ENCODE assay signal across 9 mouse cellular contexts in genomic region chr13:111936081-111936857, GRCm38 (mm10).
DNase-seq lines count a peak whose midpoint lies in the region; ATAC-seq and TF ChIP-seq lines count a peak whose summit lies in the region.
"Had no signal": no experiment of that assay in that cellular context is flagged by ENCODE, and none has a peak within 500 bp of the region (broad histone marks: within the 10 kb centered on the region; RNA-seq: fewer than 3 reads in every experiment).

No protein-coding gene starts in this region.

- peak overlapping the region; percentile 15; the same call in 1 of the 2 replicates for H3K4me3 ChIP-seq in E14TG2a.4 (replicated peaks; ENCODE audit: low read length)
- no peak overlapping the region for H3K4me3 ChIP-seq in embryonic facial prominence, embryonic 10.5 days
- H3K4me3 ChIP-seq in macrophage (ENCODE audit: inconsistent target): peak overlapping the region; percentile 7; the same call in 1 of the 2 replicates
- H3K4me3 ChIP-seq in stomach, embryonic 15.5 days (replicated peaks): no peak overlapping the region
- H3K4me3 ChIP-seq: myocyte had no signal

- no peaks in the 10 kb centered on the region for H3K27me3 ChIP-seq in E14TG2a.4 (ENCODE audit: insufficient read depth, low read length)
- H3K27me3 ChIP-seq in embryonic facial prominence, embryonic 10.5 days (replicated peaks; ENCODE audit: low read depth, poor library complexity, severe bottlenecking): no peaks in the 10 kb centered on the region
- H3K27me3 ChIP-seq in stomach, embryonic 15.5 days (replicated peaks): no peaks in the 10 kb centered on the region

- no peak for TF ChIP-seq CTCF in E14TG2a.4 (conservative IDR thresholded peaks at IDR 0.05; ENCODE audit: low read length)

- H3K79me2 ChIP-seq in macrophage (ENCODE audit: inconsistent target): peaks cover 33% of the 10 kb centered on the region; the same call in 1 of the 2 replicates

- no peak overlapping the region for H3K9ac ChIP-seq in stomach, embryonic 15.5 days

- H3K27ac ChIP-seq in embryonic facial prominence, embryonic 10.5 days (replicated peaks): peak overlapping the region; percentile 30; the same call in 1 of the 2 replicates
- H3K27ac ChIP-seq in macrophage: peak overlapping the region; percentile 98
- peak overlapping the region; percentile 28; the same call in 1 of the 2 replicates for H3K27ac ChIP-seq in stomach, embryonic 15.5 days

- DNase-seq in A20 (ENCODE audit: low read depth, low spot score): peak; percentile 93
- no peak for DNase-seq in embryonic facial prominence, embryonic 10.5 days (ENCODE audit: low spot score)
- peak; percentile 53 for DNase-seq in heart, postnatal 4 days
- peak; percentile 75 for DNase-seq in kidney, postnatal 36 days
- DNase-seq in cerebellum, adult 11 months: no peak

- no peaks in the 10 kb centered on the region for H3K9me3 ChIP-seq in E14TG2a.4 (ENCODE audit: low read length)
- H3K9me3 ChIP-seq in embryonic facial prominence, embryonic 10.5 days: no peaks in the 10 kb centered on the region
- H3K9me3 ChIP-seq in stomach, embryonic 15.5 days: no peaks in the 10 kb centered on the region

- H3K4me2 ChIP-seq in stomach, embryonic 15.5 days: no peak overlapping the region

- 69% methylated on average over 9 of the region's 9 CpGs for WGBS in embryonic facial prominence, embryonic 10.5 days
- WGBS in macrophage (ENCODE audit: missing documents): 5% methylated on average over 9 of the region's 9 CpGs
- 61% methylated on average over 9 of the region's 9 CpGs for WGBS in stomach, embryonic 15.5 days

- ATAC-seq in stomach, embryonic 15.5 days (ENCODE audit: insufficient read depth, low FRiP score, low read depth): no peak; the same call in 1 of the 2 replicates

- H3K4me1 ChIP-seq in E14TG2a.4 (replicated peaks; ENCODE audit: low read depth, low read length): peaks cover 62% of the 10 kb centered on the region
- peaks cover 20% of the 10 kb centered on the region for H3K4me1 ChIP-seq in embryonic facial prominence, embryonic 10.5 days
- peaks cover 10% of the 10 kb centered on the region for H3K4me1 ChIP-seq in stomach, embryonic 15.5 days

- no peaks in the 10 kb centered on the region for H3K36me3 ChIP-seq in E14TG2a.4 (ENCODE audit: insufficient read depth, low read length)
- no peaks in the 10 kb centered on the region for H3K36me3 ChIP-seq in embryonic facial prominence, embryonic 10.5 days (replicated peaks)
- no peaks in the 10 kb centered on the region for H3K36me3 ChIP-seq in macrophage (ENCODE audit: inconsistent target)
- no peaks in the 10 kb centered on the region for H3K36me3 ChIP-seq in stomach, embryonic 15.5 days

Comparison
In these comparisons a context has a peak if more than half of its experiments do, and no peak if none do; other contexts are left out.
1. DNase-seq: peak in A20 (single experiment), heart, postnatal 4 days (single experiment) and kidney, postnatal 36 days (2 of 2); none in embryonic facial prominence, embryonic 10.5 days (single experiment) and cerebellum, adult 11 months (single experiment).
2. H3K4me3 ChIP-seq: peak in E14TG2a.4 (single experiment) and macrophage (single experiment); none in embryonic facial prominence, embryonic 10.5 days (single experiment) and stomach, embryonic 15.5 days (single experiment).
3. H3K27ac ChIP-seq: peak in every context shown above with its lines; median percentile 98 in macrophage; 30 in embryonic facial prominence, embryonic 10.5 days; 28 in stomach, embryonic 15.5 days.